Mouse (Mus musculus): ENCODE results near the gene Guf1. TPM values are rescaled to one million over a fixed set of nuclear protein-coding genes. Genes with fewer than 3 reads are reported as not detected.

Guf1 gene
- polyA plus RNA-seq, 1 experiment from 2014 or later = 45.3 TPM

- Histone ChIP-seq H3K9me3 (no peaks in the 10 kb centered on the region), H3K9ac (no peak overlapping the region), H3K4me1 (replicated peaks) (no peaks in the 10 kb centered on the region), H3K36me3 (no peaks in the 10 kb centered on the region), H3K4me2 (replicated peaks) (no peak overlapping the region), H3K27me3 (replicated peaks) (no peaks in the 10 kb centered on the region), H3K27ac (no peak overlapping the region), H3K4me3 (replicated peaks) (no peak overlapping the region)
- WGBS = 13% methylated on average over 4 of the region's 4 CpGs
- ATAC-seq = no peak
These were observed 56.6 kb downstream of the Guf1 start for GRCm38 (mm10) chr5:69613209-69613796.

- H3K4me2 ChIP-seq (replicated peaks) = no peak overlapping the region
- no peaks in the 10 kb centered on the region for H3K27me3 ChIP-seq (replicated peaks)
- no peak overlapping the region for H3K27ac ChIP-seq
- no peak overlapping the region for H3K9ac ChIP-seq
- H3K36me3 ChIP-seq = no peaks in the 10 kb centered on the region
- no peaks in the 10 kb centered on the region for H3K4me1 ChIP-seq (replicated peaks)
- no peaks in the 10 kb centered on the region for H3K9me3 ChIP-seq
- no peak overlapping the region for H3K4me3 ChIP-seq (replicated peaks)
- WGBS = 42% methylated on average over 1 of the region's 1 CpGs
- no peak for ATAC-seq
These were observed 64.2 kb downstream of the Guf1 start for GRCm38 (mm10) chr5:69620899-69621298.

Other genes with a start within 250 kb of the Guf1 start
- 0.69 and 0.70 TPM in 2 replicates for gene Kctd8, start 215.2 kb upstream of the Guf1 start, polyA plus RNA-seq (2015; fragmentation: Nextera tagmentation; extraction: Ambion mirVana)
- not detected in 2 replicates for gene Yipf7, start 14.3 kb upstream of the Guf1 start, polyA plus RNA-seq (2015; fragmentation: Nextera tagmentation; extraction: Ambion mirVana)
- 30.7 and 38.5 TPM in 2 replicates for gene Gnpda2, start 35.4 kb downstream of the Guf1 start, polyA plus RNA-seq (2015; fragmentation: Nextera tagmentation; extraction: Ambion mirVana)

All from intestine, embryonic 15.5 days (tissue).